Mouse (Mus musculus) kidney, embryonic 16.5 days (tissue): Measurements from ENCODE around the gene Hcrtr1. TPM values are rescaled to one million over a fixed set of nuclear protein-coding genes. Genes with fewer than 3 reads are reported as not detected.

Source experiments
- ATAC-seq: fragments of 200-750 bp; cut with Nextera tagmentation; 2 replicates; pipeline ENCODE4 v1.8.0; 2017; ENCODE audit warnings: moderate TSS enrichment; ENCODE audit not compliant: low FRiP score, low TSS enrichment
- H3K27ac ChIP-seq: fragments of 300-500 bp; sonication (generic); 2 replicates; pipeline ENCODE4 v1.5.1; 2014; ENCODE audit warnings: low read length
- H3K27me3 ChIP-seq: fragments of 300-500 bp; sonication (generic); 2 replicates; pipeline ENCODE4 v1.6.1; 2014; ENCODE audit warnings: low read length, control low read depth, mixed read lengths; ENCODE audit not compliant: insufficient read depth
- H3K36me3 ChIP-seq: fragments of 300-500 bp; sonication (generic); 2 replicates; pipeline ENCODE4 v1.6.1; 2014; ENCODE audit warnings: low read length, control low read depth, mixed read lengths; ENCODE audit not compliant: insufficient read depth
- H3K4me1 ChIP-seq: fragments of 300-500 bp; sonication (generic); 2 replicates; pipeline ENCODE4 v1.6.1; 2014; ENCODE audit warnings: low read length, control low read depth, mixed read lengths; ENCODE audit not compliant: insufficient read depth
- H3K4me2 ChIP-seq: fragments of 300-500 bp; sonication (generic); replicated peaks from 2 replicates; pipeline ENCODE4 v1.6.1; 2014; ENCODE audit warnings: low read depth, low read length
- H3K4me3 ChIP-seq: fragments of 300-500 bp; sonication (generic); 2 replicates; pipeline ENCODE4 v1.5.1; 2014; ENCODE audit warnings: mild to moderate bottlenecking, low read length
- H3K9ac ChIP-seq: fragments of 300-500 bp; sonication (generic); replicated peaks from 2 replicates; pipeline ENCODE4 v1.6.1; 2014; ENCODE audit warnings: low read length
- H3K9me3 ChIP-seq: fragments of 300-500 bp; sonication (generic); 2 replicates; pipeline ENCODE4 v1.6.1; 2016; ENCODE audit warnings: low read length, control low read depth
- WGBS: fragments of 180-500 bp; shearing (Covaris S2); extraction: QIAGEN DNeasy Blood & Tissue Kit; methylation state at CpG from one replicate; pipeline ENCODE4 v1.1.7; 2014; 5-methylcytosine and 5-hydroxymethylcytosine counted together
- polyA plus RNA-seq: library from polyadenylated mRNA; unstranded; fragments of >200 nt; fragmentation: Nextera tagmentation; extraction: Ambion mirVana; gene quantifications from 2 replicates; pipeline ENCODE4 v1.2.1, GENCODE M21; 2015

Hcrtr1 gene
- polyA plus RNA-seq, 1 experiment from 2014 or later, result 0.19 TPM

- no peak for ATAC-seq
- Histone ChIP-seq H3K4me2 (no peak overlapping the region), H3K9me3 (no peaks in the 10 kb centered on the region), H3K4me3 (no peak overlapping the region), H3K36me3 (no peaks in the 10 kb centered on the region), H3K27ac (no peak overlapping the region), H3K27me3 (no peaks in the 10 kb centered on the region), H3K4me1 (peaks cover 71% of the 10 kb centered on the region), H3K9ac (no peak overlapping the region)
- 62% methylated on average over 16 of the region's 16 CpGs for whole genome bisulfite sequencing
These were observed 30.3 kb upstream of the Hcrtr1 start for GRCm38 (mm10) chr4:130169411-130169971.

DNA sequence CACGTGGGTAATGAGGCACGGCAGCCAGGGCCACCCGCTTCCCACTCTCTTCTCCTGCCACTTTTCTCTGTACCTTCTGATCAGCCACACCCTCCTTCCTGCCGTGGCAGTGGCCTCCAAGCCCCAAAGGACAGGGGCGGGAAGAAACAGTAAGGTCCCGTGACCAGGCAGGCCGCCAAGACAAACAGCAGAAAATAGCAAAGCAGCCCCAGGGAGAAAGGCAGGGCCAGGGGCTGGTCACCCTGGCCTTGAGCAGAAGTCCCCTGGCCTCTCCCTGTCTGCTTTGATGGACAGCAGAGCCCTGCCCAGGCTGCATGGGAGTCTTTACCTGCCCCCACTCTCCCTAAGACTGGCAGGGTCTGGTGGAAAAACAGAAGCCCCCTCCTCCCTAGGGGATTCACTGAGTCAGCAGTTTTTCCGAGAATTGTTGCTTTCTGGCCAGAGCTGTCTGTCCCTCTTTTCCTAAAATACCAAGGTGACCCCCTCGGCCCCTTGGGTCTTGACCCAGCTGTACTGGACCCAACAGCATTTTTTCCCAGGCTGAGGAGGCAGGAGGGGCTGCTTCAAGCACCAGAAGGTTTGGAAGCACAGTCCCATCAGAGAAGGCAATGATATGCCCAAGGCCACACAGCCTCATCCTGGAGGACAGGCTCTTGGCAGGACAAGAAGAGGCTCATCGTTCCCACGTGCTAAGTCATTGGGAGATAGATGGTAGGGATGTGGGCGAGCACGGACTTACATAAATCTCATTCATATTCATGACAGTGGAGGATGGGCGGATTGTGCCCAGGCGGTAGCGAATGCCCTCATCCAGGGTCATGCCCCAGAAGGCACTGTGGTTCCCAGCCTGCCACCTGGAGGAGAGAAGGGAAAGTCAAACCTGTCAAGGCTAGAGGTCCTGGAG lies 29.4 kb upstream of the Hcrtr1 start:
- no peaks in the 10 kb centered on the region for H3K9me3 ChIP-seq
- H3K36me3 ChIP-seq, result no peaks in the 10 kb centered on the region
- peak overlapping the region; percentile 64 for H3K27ac ChIP-seq
- H3K4me2 ChIP-seq, result peak overlapping the region; percentile 37
- H3K27me3 ChIP-seq, result no peaks in the 10 kb centered on the region
- peaks cover 70% of the 10 kb centered on the region for H3K4me1 ChIP-seq
- H3K4me3 ChIP-seq, result no peak overlapping the region
- 0 out of 2 replicates have a peak overlapping the region, but pooled peaks have one; percentile 24 for H3K9ac ChIP-seq
- peak; percentile 79 for ATAC-seq
- 21% methylated on average over 16 of the region's 16 CpGs for WGBS

DNA sequence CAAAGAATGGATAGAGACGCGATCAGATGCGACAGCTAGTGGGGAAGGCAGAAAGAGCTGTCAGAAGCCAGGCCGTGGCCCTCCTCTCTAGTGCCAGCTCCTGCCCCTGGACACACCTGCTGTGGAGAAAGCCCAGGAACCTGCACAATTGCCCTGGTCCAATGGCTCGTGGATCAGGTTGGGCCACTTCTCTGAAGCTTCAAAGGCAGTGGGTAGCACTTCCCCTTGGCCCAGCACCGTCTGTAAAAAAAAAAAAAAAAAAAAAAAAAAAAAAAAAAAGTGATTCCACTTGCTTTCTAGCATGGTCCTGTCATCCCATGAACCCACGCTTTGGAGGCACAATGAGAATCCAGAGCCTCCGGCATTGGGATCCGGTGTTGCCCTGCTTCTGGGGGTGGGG lies 28.7 kb upstream of the Hcrtr1 start:
- 25% methylated on average over 9 of the region's 9 CpGs for WGBS
- ATAC-seq, result no peak
- Histone ChIP-seq H3K9me3 (no peaks in the 10 kb centered on the region), H3K9ac (0 out of 2 replicates have a peak overlapping the region, but pooled peaks have one; percentile 24), H3K4me1 (peaks cover 69% of the 10 kb centered on the region), H3K27ac (peak overlapping the region; percentile 64), H3K4me2 (peak overlapping the region; percentile 37), H3K4me3 (no peak overlapping the region), H3K27me3 (no peaks in the 10 kb centered on the region), H3K36me3 (no peaks in the 10 kb centered on the region)

DNA sequence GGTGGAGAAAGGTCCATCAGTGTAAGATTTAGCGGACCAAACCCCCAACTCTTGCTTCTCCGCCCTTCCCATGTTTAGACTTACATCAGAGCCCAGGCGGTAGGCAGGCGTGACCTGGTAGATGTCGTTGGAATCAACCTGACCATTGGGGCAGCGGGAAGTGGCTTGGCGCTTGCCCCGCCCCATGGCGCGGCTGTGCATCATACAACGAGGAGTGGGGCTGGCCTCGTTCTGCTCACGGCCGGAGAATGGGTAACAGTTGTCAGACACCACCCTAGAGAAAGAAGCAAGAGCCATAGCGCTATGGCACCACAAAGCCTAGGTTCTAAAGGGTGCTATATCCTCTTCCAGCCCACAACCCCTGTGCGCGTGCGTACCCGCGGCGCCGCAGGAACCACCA lies 28.2 kb upstream of the Hcrtr1 start:
- Histone ChIP-seq H3K27ac (peak overlapping the region; percentile 64; the same call in 1 of the 2 replicates), H3K9ac (0 out of 2 replicates have a peak overlapping the region, but pooled peaks have one; percentile 24), H3K4me3 (no peak overlapping the region), H3K36me3 (no peaks in the 10 kb centered on the region), H3K9me3 (no peaks in the 10 kb centered on the region), H3K4me1 (peaks cover 64% of the 10 kb centered on the region), H3K27me3 (no peaks in the 10 kb centered on the region), H3K4me2 (peak overlapping the region; percentile 37)
- 45% methylated on average over 22 of the region's 22 CpGs for WGBS
- ATAC-seq, result no peak

GRCm38 (mm10) chr4:130166592-130166991 lies 27.4 kb upstream of the Hcrtr1 start:
- H3K9me3 ChIP-seq, result no peaks in the 10 kb centered on the region
- WGBS, result 72% methylated on average over 8 of the region's 8 CpGs
- H3K36me3 ChIP-seq, result no peaks in the 10 kb centered on the region
- no peak overlapping the region for H3K9ac ChIP-seq
- no peak overlapping the region for H3K4me2 ChIP-seq
- ATAC-seq, result no peak
- H3K4me3 ChIP-seq, result no peak overlapping the region
- H3K4me1 ChIP-seq, result peaks cover 57% of the 10 kb centered on the region
- H3K27ac ChIP-seq, result no peak overlapping the region
- H3K27me3 ChIP-seq, result no peaks in the 10 kb centered on the region

DNA sequence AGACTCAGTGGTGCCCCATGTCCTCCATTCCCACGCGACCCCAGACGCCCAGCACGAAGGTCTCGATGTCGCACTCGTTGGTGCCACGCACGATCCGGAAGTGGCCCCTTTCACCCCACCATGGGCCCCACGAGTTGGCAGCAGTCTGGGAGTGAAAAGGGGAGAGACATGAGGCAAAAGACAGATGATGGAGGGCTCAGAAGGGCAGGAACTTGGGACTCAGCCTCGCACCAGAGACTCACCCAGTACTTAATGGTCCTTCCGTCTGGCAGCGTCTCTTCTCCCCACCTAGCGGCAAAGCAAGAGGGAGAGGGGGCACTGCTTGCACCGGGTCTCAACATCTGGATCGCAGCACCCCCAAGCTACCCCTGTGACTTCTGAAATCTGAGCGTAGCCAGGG lies 26.9 kb upstream of the Hcrtr1 start:
- H3K27ac ChIP-seq, result no peak overlapping the region
- H3K4me2 ChIP-seq, result no peak overlapping the region
- peaks cover 51% of the 10 kb centered on the region for H3K4me1 ChIP-seq
- WGBS, result 75% methylated on average over 18 of the region's 18 CpGs
- H3K9ac ChIP-seq, result no peak overlapping the region
- no peak overlapping the region for H3K4me3 ChIP-seq
- no peak for ATAC-seq
- no peaks in the 10 kb centered on the region for H3K27me3 ChIP-seq
- no peaks in the 10 kb centered on the region for H3K9me3 ChIP-seq
- no peaks in the 10 kb centered on the region for H3K36me3 ChIP-seq

- no peaks in the 10 kb centered on the region for H3K27me3 ChIP-seq
- no peaks in the 10 kb centered on the region for H3K9me3 ChIP-seq
- H3K9ac ChIP-seq, result no peak overlapping the region
- H3K27ac ChIP-seq, result no peak overlapping the region
- no peak overlapping the region for H3K4me3 ChIP-seq
- 79% methylated on average over 6 of the region's 6 CpGs for WGBS
- H3K4me2 ChIP-seq, result no peak overlapping the region; the same call in 1 of the 2 replicates
- peaks cover 43% of the 10 kb centered on the region for H3K4me1 ChIP-seq
- H3K36me3 ChIP-seq, result no peaks in the 10 kb centered on the region
- ATAC-seq, result no peak
These were observed 25.0 kb upstream of the Hcrtr1 start for GRCm38 (mm10) chr4:130164121-130164520.

- peak overlapping the region; percentile 4; the same call in 1 of the 2 replicates for H3K4me3 ChIP-seq
- H3K4me2 ChIP-seq, result peak overlapping the region; percentile 44
- 5% methylated on average over 20 of the region's 20 CpGs for WGBS
- peaks cover 36% of the 10 kb centered on the region for H3K4me1 ChIP-seq
- H3K9ac ChIP-seq, result peak overlapping the region; percentile 22
- no peaks in the 10 kb centered on the region for H3K27me3 ChIP-seq
- ATAC-seq, result peak; percentile 36; the same call in 1 of the 2 replicates
- H3K27ac ChIP-seq, result no peak overlapping the region; the same call in 1 of the 2 replicates
- H3K9me3 ChIP-seq, result no peaks in the 10 kb centered on the region
- H3K36me3 ChIP-seq, result no peaks in the 10 kb centered on the region
These were observed 24.3 kb upstream of the Hcrtr1 start for GRCm38 (mm10) chr4:130163391-130163861.

- H3K27me3 ChIP-seq, result no peaks in the 10 kb centered on the region
- H3K9me3 ChIP-seq, result no peaks in the 10 kb centered on the region
- no peak overlapping the region for H3K9ac ChIP-seq
- no peak overlapping the region for H3K27ac ChIP-seq
- ATAC-seq, result no peak
- no peak overlapping the region for H3K4me2 ChIP-seq
- H3K4me3 ChIP-seq, result no peak overlapping the region
- H3K36me3 ChIP-seq, result no peaks in the 10 kb centered on the region
- WGBS, result 41% methylated on average over 4 of the region's 4 CpGs
- peaks cover 15% of the 10 kb centered on the region for H3K4me1 ChIP-seq
These were observed 22.2 kb upstream of the Hcrtr1 start for GRCm38 (mm10) chr4:130161349-130161748.
